Mouse (Mus musculus): ENCODE data around the gene Zbtb9. TPM values are rescaled to one million over a fixed set of nuclear protein-coding genes. Genes with fewer than 3 reads are reported as not detected.

Gene Zbtb9
- polyA plus RNA-seq, 1 experiment from 2014 or later: 5.0 TPM

GRCm38 (mm10) chr17:27017564-27018499, 44.9 kb downstream of the Zbtb9 start:
- Histone ChIP-seq H3K36me3 (replicated peaks) (peaks cover 32% of the 10 kb centered on the region), H3K27ac (replicated peaks) (0 out of 2 replicates have a peak overlapping the region, but pooled peaks have one; percentile 4), H3K4me3 (replicated peaks) (peak overlapping the region; percentile 66), H3K9ac (peak overlapping the region; percentile 60), H3K9me3 (replicated peaks) (no peaks in the 10 kb centered on the region), H3K4me1 (replicated peaks) (peaks cover 21% of the 10 kb centered on the region), H3K27me3 (no peaks in the 10 kb centered on the region), H3K4me2 (peak overlapping the region; percentile 81)
- WGBS (ENCODE audit: insufficient replicate concordance): 8% methylated on average over 34 of the region's 34 CpGs
- ATAC-seq (ENCODE audit: insufficient read depth): peak; percentile 44

DNA sequence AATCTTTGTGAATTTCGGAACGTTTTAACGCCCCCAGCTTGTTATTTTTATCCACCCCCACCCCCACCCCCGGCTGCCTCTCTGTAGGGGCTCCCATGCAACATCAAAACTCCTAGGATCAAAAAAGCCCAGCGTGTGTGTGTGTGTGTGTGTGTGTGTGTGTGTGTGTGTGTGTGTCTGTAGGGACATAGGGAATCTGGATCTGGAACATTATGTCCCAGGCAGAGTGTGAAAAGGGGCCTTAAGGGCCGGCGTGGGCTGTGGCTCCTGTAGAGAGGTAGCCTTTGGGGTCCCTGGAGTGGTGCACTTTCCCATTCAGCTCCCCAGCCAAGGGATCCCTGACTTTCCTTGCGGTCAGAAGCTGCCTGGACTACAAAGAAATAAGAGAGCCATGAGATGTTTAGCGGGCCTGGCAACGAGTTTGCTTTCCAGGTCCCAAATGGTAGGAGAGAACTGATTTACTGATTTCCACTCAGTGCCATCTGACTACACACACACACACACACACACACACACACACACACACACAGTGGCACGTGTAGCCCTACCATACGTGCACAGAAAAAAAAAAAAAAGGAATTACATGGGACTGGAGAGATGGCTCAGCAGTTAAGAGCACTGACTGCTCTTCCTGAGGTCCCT, 45.7 kb downstream of the Zbtb9 start:
- peaks cover 36% of the 10 kb centered on the region for H3K36me3 ChIP-seq (replicated peaks)
- H3K4me3 ChIP-seq (replicated peaks): peak overlapping the region; percentile 66
- no peak; the same call in 1 of the 2 replicates for ATAC-seq (ENCODE audit: insufficient read depth)
- peaks cover 15% of the 10 kb centered on the region for H3K4me1 ChIP-seq (replicated peaks)
- H3K27ac ChIP-seq (replicated peaks): peak overlapping the region; percentile 4; the same call in 1 of the 2 replicates
- H3K4me2 ChIP-seq: peak overlapping the region; percentile 81
- no peaks in the 10 kb centered on the region for H3K27me3 ChIP-seq
- H3K9ac ChIP-seq: peak overlapping the region; percentile 60; the same call in 1 of the 2 replicates
- WGBS (ENCODE audit: insufficient replicate concordance): 49% methylated on average over 12 of the region's 12 CpGs
- H3K9me3 ChIP-seq (replicated peaks): no peaks in the 10 kb centered on the region

GRCm38 (mm10) chr17:27021076-27021475, 48.1 kb downstream of the Zbtb9 start:
- 78% methylated on average over 14 of the region's 14 CpGs for WGBS (ENCODE audit: insufficient replicate concordance)
- H3K4me2 ChIP-seq: no peak overlapping the region
- no peaks in the 10 kb centered on the region for H3K9me3 ChIP-seq (replicated peaks)
- H3K27me3 ChIP-seq: no peaks in the 10 kb centered on the region
- peaks cover 46% of the 10 kb centered on the region for H3K36me3 ChIP-seq (replicated peaks)
- no peak overlapping the region for H3K27ac ChIP-seq (replicated peaks)
- peaks cover 21% of the 10 kb centered on the region for H3K4me1 ChIP-seq (replicated peaks)
- no peak for ATAC-seq (ENCODE audit: insufficient read depth)
- no peak overlapping the region for H3K4me3 ChIP-seq (replicated peaks)
- H3K9ac ChIP-seq: no peak overlapping the region

DNA sequence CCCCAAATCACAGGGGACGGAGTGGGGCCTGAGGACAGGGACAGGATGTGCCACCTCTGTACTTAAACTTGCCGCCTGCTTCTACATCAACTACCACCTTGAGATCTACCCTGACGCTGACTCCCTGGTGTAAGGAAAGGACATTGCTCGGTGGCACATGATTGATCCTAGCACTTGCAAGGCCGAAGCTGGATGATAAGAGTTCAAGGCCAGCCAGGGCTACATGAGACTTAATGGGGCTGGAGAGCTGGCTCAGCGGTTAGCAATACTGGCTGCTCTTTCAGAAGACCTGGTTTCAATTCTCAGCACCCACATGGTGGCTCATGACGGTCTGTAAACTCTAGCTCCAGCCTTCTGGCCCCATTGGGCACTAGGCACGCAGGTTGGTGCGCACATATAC, 48.8 kb downstream of the Zbtb9 start:
- ATAC-seq (ENCODE audit: insufficient read depth): no peak
- Histone ChIP-seq H3K36me3 (replicated peaks) (peaks cover 46% of the 10 kb centered on the region), H3K27me3 (no peaks in the 10 kb centered on the region), H3K9me3 (replicated peaks) (no peaks in the 10 kb centered on the region), H3K4me3 (replicated peaks) (no peak overlapping the region), H3K4me1 (replicated peaks) (peaks cover 27% of the 10 kb centered on the region), H3K4me2 (no peak overlapping the region), H3K27ac (replicated peaks) (no peak overlapping the region), H3K9ac (no peak overlapping the region)
- WGBS (ENCODE audit: insufficient replicate concordance): 81% methylated on average over 9 of the region's 9 CpGs

DNA sequence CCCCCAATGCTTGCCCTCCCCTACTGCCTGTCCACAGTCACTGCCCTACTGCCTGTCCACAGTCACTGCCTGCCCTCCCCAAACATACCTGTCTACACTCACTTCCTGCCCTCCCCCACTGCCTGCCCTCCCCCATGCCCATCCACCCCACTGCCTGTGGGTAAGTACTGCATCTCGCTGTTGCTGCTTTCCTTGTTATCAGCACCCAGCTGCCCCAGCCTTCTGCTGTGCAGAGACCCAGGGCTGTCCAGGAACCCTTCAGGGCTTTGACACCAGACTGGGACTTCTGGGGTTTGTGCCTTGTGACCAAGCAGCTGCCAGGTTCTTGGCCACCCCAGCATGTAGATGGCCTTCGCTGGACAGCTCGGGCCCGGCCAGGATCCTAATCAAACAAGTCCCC, 50.4 kb downstream of the Zbtb9 start:
- H3K4me3 ChIP-seq (replicated peaks): no peak overlapping the region
- H3K9ac ChIP-seq: no peak overlapping the region
- no peak overlapping the region for H3K4me2 ChIP-seq
- H3K27ac ChIP-seq (replicated peaks): no peak overlapping the region
- H3K4me1 ChIP-seq (replicated peaks): peaks cover 32% of the 10 kb centered on the region
- peaks cover 46% of the 10 kb centered on the region for H3K36me3 ChIP-seq (replicated peaks)
- ATAC-seq (ENCODE audit: insufficient read depth): no peak
- WGBS (ENCODE audit: insufficient replicate concordance): 60% methylated on average over 4 of the region's 4 CpGs
- no peaks in the 10 kb centered on the region for H3K27me3 ChIP-seq
- H3K9me3 ChIP-seq (replicated peaks): no peaks in the 10 kb centered on the region

GRCm38 (mm10) chr17:27025326-27025902, 52.4 kb downstream of the Zbtb9 start:
- no peaks in the 10 kb centered on the region for H3K9me3 ChIP-seq (replicated peaks)
- H3K27me3 ChIP-seq: no peaks in the 10 kb centered on the region
- ATAC-seq (ENCODE audit: insufficient read depth): no peak
- H3K9ac ChIP-seq: no peak overlapping the region
- no peak overlapping the region for H3K4me2 ChIP-seq
- H3K4me3 ChIP-seq (replicated peaks): no peak overlapping the region
- H3K27ac ChIP-seq (replicated peaks): peak overlapping the region; percentile 48; the same call in 1 of the 2 replicates
- WGBS (ENCODE audit: insufficient replicate concordance): 76% methylated on average over 17 of the region's 17 CpGs
- H3K4me1 ChIP-seq (replicated peaks): peaks cover 37% of the 10 kb centered on the region
- H3K36me3 ChIP-seq (replicated peaks): peaks cover 37% of the 10 kb centered on the region

DNA sequence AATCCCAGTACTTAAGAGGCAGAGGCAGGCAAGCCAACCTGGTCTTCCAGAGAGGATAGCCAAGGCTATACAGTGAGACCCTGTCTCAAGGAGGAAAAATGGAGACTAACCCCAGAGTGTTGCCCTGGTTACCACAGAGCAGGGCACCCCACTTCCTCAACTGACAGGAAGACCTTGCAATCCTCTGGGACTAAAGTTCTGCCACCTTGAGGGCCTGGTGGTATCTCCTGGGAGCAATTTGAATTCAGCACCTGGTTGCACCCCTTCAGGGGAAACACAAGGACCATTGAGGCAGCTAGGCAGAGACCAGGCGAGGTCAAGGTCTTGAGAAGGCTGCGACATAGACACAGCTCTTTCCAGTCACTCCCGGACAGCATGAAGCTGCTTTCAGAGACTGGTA, 53.0 kb downstream of the Zbtb9 start:
- H3K4me1 ChIP-seq (replicated peaks): peaks cover 37% of the 10 kb centered on the region
- H3K27me3 ChIP-seq: no peaks in the 10 kb centered on the region
- ATAC-seq (ENCODE audit: insufficient read depth): no peak
- H3K9me3 ChIP-seq (replicated peaks): no peaks in the 10 kb centered on the region
- peaks cover 33% of the 10 kb centered on the region for H3K36me3 ChIP-seq (replicated peaks)
- H3K27ac ChIP-seq (replicated peaks): 0 out of 2 replicates have a peak overlapping the region, but pooled peaks have one; percentile 24
- no peak overlapping the region for H3K4me3 ChIP-seq (replicated peaks)
- no peak overlapping the region for H3K9ac ChIP-seq
- no peak overlapping the region for H3K4me2 ChIP-seq
- WGBS (ENCODE audit: insufficient replicate concordance): 76% methylated on average over 3 of the region's 3 CpGs

GRCm38 (mm10) chr17:27027460-27028283, 54.7 kb downstream of the Zbtb9 start:
- peaks cover 40% of the 10 kb centered on the region for H3K4me1 ChIP-seq (replicated peaks)
- peak; percentile 34 for ATAC-seq (ENCODE audit: insufficient read depth)
- no peaks in the 10 kb centered on the region for H3K9me3 ChIP-seq (replicated peaks)
- peak overlapping the region; percentile 78 for H3K9ac ChIP-seq
- H3K4me2 ChIP-seq: peak overlapping the region; percentile 92
- peak overlapping the region; percentile 84 for H3K27ac ChIP-seq (replicated peaks)
- 9% methylated on average over 12 of the region's 12 CpGs for WGBS (ENCODE audit: insufficient replicate concordance)
- H3K4me3 ChIP-seq (replicated peaks): peak overlapping the region; percentile 72
- H3K36me3 ChIP-seq (replicated peaks): peaks cover 16% of the 10 kb centered on the region; the same call in 1 of the 2 replicates
- H3K27me3 ChIP-seq: no peaks in the 10 kb centered on the region

DNA sequence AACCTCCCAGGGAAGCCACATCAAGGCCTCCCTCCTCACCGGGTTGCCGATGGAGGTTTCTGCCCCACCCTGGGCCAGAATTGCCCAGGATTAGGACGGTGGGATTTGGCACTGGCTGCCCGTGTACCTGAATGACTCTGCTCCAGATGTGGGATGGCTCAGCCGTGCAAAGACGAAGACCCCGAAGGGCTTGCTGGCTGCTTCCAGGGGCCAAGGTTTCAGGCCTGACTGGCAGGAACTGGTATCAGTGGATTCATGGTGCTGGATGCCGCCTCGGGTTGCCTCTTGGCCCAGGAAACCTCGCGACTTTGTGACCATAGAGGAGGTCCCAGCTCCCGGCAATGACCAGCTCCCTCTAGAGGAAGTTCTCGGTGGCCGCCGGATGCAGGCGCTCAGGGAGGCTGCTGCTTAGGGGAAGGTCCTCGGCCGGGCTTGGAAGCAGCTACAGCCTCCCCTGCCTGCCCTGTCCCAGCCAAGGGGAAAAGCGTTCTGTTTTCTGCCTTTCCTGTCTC, 55.4 kb downstream of the Zbtb9 start:
- WGBS (ENCODE audit: insufficient replicate concordance): 0% methylated on average over 19 of the region's 19 CpGs
- ATAC-seq (ENCODE audit: insufficient read depth): peak; percentile 78
- Histone ChIP-seq H3K9ac (peak overlapping the region; percentile 78), H3K4me3 (replicated peaks) (peak overlapping the region; percentile 72), H3K27me3 (no peaks in the 10 kb centered on the region), H3K4me1 (replicated peaks) (peaks cover 42% of the 10 kb centered on the region), H3K36me3 (replicated peaks) (peaks cover 11% of the 10 kb centered on the region; the same call in 1 of the 2 replicates), H3K9me3 (replicated peaks) (no peaks in the 10 kb centered on the region), H3K4me2 (peak overlapping the region; percentile 92), H3K27ac (replicated peaks) (peak overlapping the region; percentile 84)

DNA sequence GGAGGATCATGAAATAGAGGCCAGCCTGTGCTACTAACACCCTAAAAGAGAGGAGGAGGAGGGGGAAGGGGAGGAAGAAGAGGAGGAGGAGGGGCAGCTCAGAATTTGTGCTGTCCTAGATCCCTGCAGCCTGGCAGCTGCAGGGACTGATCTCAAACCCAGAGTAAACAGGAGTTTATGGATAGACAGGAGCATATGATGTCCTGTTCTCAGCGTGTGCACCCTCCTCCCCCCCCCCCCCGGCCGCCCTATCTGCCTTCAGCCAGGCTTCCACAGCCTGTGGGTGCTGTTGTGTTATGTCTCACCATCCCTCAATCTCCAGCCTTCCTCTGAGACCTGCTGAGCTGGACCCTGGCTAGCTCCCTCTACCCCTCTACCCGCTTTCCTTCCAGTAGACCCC, 55.9 kb downstream of the Zbtb9 start, which contains the start of gene Bak1:
Gene Bak1 (minus strand): TSS at position 101 of the 400 bp plus-strand sequence.
- no peaks in the 10 kb centered on the region for H3K9me3 ChIP-seq (replicated peaks)
- H3K27ac ChIP-seq (replicated peaks): peak within 1 kb of the TSS; percentile 84
- peaks cover 9% of the 10 kb centered on the region; the same call in 1 of the 2 replicates for H3K36me3 ChIP-seq (replicated peaks)
- peak within 1 kb of the TSS; percentile 72 for H3K4me3 ChIP-seq (replicated peaks)
- H3K27me3 ChIP-seq: no peaks in the 10 kb centered on the region
- peak within 1 kb of the TSS; percentile 92 for H3K4me2 ChIP-seq
- no peak; the same call in 1 of the 2 replicates for ATAC-seq (ENCODE audit: insufficient read depth)
- H3K4me1 ChIP-seq (replicated peaks): peaks cover 42% of the 10 kb centered on the region
- H3K9ac ChIP-seq: peak within 1 kb of the TSS; percentile 78
- 16% methylated on average over 3 of the region's 4 CpGs for WGBS (ENCODE audit: insufficient replicate concordance)

Data from liver, embryonic 15.5 days (tissue).